Mouse (Mus musculus): ENCODE measurements around the gene Acy3. TPM values are rescaled to one million over a fixed set of nuclear protein-coding genes. Genes with fewer than 3 reads are reported as not detected.

Acy3 gene
- total and polyA plus RNA-seq, 3 experiments, result 5.9 to 12.1 TPM; not detected in 1

- no peak overlapping the region for H3K27ac ChIP-seq (ENCODE audit: control insufficient read depth, low read depth, low read length)
- H3K79me2 ChIP-seq (ENCODE audit: control insufficient read depth, insufficient read depth, low read length, poor library complexity), result no peaks in the 10 kb centered on the region
- TF ChIP-seq NELFE (IDR thresholded peaks at IDR 0.05; ENCODE audit: low read depth, low read length) (no peak), RAD21 (IDR thresholded peaks at IDR 0.05; ENCODE audit: low read depth, low read length) (no peak), SMC3 (IDR thresholded peaks at IDR 0.05; ENCODE audit: low read depth, low read length) (no peak), MYB (IDR thresholded peaks at IDR 0.05; ENCODE audit: low read depth, low read length) (no peak), TCF12 (IDR thresholded peaks at IDR 0.05; ENCODE audit: low read depth, low read length) (no peak), JUND (IDR thresholded peaks at IDR 0.05; ENCODE audit: low read depth, low read length) (no peak), ZNF384 (IDR thresholded peaks at IDR 0.05; ENCODE audit: low read depth, low read length) (no peak)
- peaks cover 0 to 8% of the 10 kb centered on the region in 2 experiments; a peak in 2 of 4 replicates for H3K4me1 ChIP-seq (ENCODE audit: control insufficient read depth in 1 of 2, insufficient read depth in 2 of 2, low read length in 2 of 2)
- no peaks in the 10 kb centered on the region; a peak in 1 of 4 replicates for H3K36me3 ChIP-seq (ENCODE audit: control insufficient read depth in 1 of 2, insufficient read depth in 2 of 2, low read length in 2 of 2)
- no peak overlapping the region for H3K9ac ChIP-seq (ENCODE audit: control insufficient read depth, low read depth, low read length, poor library complexity, severe bottlenecking)
- no peak overlapping the region for H3K4me3 ChIP-seq (ENCODE audit: control insufficient read depth in 1 of 2, insufficient read depth in 1 of 2, low read depth in 2 of 2, low read length in 2 of 2)
- DNase-seq (ENCODE audit: low read depth, low spot score), result no peak
- no peaks in the 10 kb centered on the region; a peak in 1 of 4 replicates for H3K27me3 ChIP-seq (ENCODE audit: control insufficient read depth in 1 of 2, insufficient read depth in 2 of 2, low read length in 2 of 2)
- no peaks in the 10 kb centered on the region for H3K9me3 ChIP-seq (replicated peaks; ENCODE audit: insufficient read depth, low read length)
These were observed 2.7 kb upstream of the Acy3 start for GRCm38 (mm10) chr19:3983527-3984200.

- H3K36me3 ChIP-seq (ENCODE audit: control insufficient read depth in 1 of 2, insufficient read depth in 2 of 2, low read length in 2 of 2), result no peaks in the 10 kb centered on the region; a peak in 1 of 4 replicates
- no peak overlapping the region for H3K4me3 ChIP-seq (ENCODE audit: control insufficient read depth in 1 of 2, insufficient read depth in 1 of 2, low read depth in 2 of 2, low read length in 2 of 2)
- TF ChIP-seq MEF2A (IDR thresholded peaks at IDR 0.05; ENCODE audit: extremely low read depth, insufficient replicate concordance, low read depth, low read length, poor library complexity, severe bottlenecking) (no peak), NRF1 (IDR thresholded peaks at IDR 0.05; ENCODE audit: insufficient read depth, low read depth, low read length, poor library complexity, severe bottlenecking) (no peak), HCFC1 (IDR thresholded peaks at IDR 0.05; ENCODE audit: low read depth, low read length) (no peak), NELFE (IDR thresholded peaks at IDR 0.05; ENCODE audit: low read depth, low read length) (no peak)
- H3K27ac ChIP-seq (ENCODE audit: control insufficient read depth, low read depth, low read length), result no peak overlapping the region
- no peak for DNase-seq (ENCODE audit: low read depth, low spot score)
- no peaks in the 10 kb centered on the region for H3K9me3 ChIP-seq (replicated peaks; ENCODE audit: insufficient read depth, low read length)
- no peaks in the 10 kb centered on the region for H3K79me2 ChIP-seq (ENCODE audit: control insufficient read depth, insufficient read depth, low read length, poor library complexity)
- H3K27me3 ChIP-seq (ENCODE audit: control insufficient read depth in 1 of 2, insufficient read depth in 2 of 2, low read length in 2 of 2), result no peaks in the 10 kb centered on the region; a peak in 1 of 4 replicates
- peaks cover 0 to 8% of the 10 kb centered on the region in 2 experiments; a peak in 2 of 4 replicates for H3K4me1 ChIP-seq (ENCODE audit: control insufficient read depth in 1 of 2, insufficient read depth in 2 of 2, low read length in 2 of 2)
- no peak overlapping the region for H3K9ac ChIP-seq (ENCODE audit: control insufficient read depth, low read depth, low read length, poor library complexity, severe bottlenecking)
These were observed 1.1 kb upstream of the Acy3 start for GRCm38 (mm10) chr19:3985261-3985681.

GRCm38 (mm10) chr19:3988066-3988465, 1.7 kb downstream of the Acy3 start:
- no peak overlapping the region for H3K9ac ChIP-seq (ENCODE audit: control insufficient read depth, low read depth, low read length, poor library complexity, severe bottlenecking)
- no peaks in the 10 kb centered on the region; a peak in 1 of 4 replicates for H3K36me3 ChIP-seq (ENCODE audit: control insufficient read depth in 1 of 2, insufficient read depth in 2 of 2, low read length in 2 of 2)
- DNase-seq (ENCODE audit: low read depth, low spot score), result no peak
- peaks cover 0 to 8% of the 10 kb centered on the region in 2 experiments; a peak in 2 of 4 replicates for H3K4me1 ChIP-seq (ENCODE audit: control insufficient read depth in 1 of 2, insufficient read depth in 2 of 2, low read length in 2 of 2)
- TF ChIP-seq SIN3A (IDR thresholded peaks at IDR 0.05; ENCODE audit: low read length) (no peak), TCF12 (IDR thresholded peaks at IDR 0.05; ENCODE audit: low read depth, low read length) (no peak), MYB (IDR thresholded peaks at IDR 0.05; ENCODE audit: low read depth, low read length) (no peak), MXI1 (IDR thresholded peaks at IDR 0.05; ENCODE audit: low read depth, low read length) (no peak), BHLHE40 (IDR thresholded peaks at IDR 0.05; ENCODE audit: borderline replicate concordance, low read depth, low read length) (no peak), MAZ (IDR thresholded peaks at IDR 0.05; ENCODE audit: low read depth, low read length) (no peak), TBP (IDR thresholded peaks at IDR 0.05; ENCODE audit: low read depth, low read length) (no peak), NRF1 (IDR thresholded peaks at IDR 0.05; ENCODE audit: insufficient read depth, low read depth, low read length, poor library complexity, severe bottlenecking) (no peak), CHD1 (IDR thresholded peaks at IDR 0.05; ENCODE audit: low read depth, low read length) (no peak), POLR2A (IDR thresholded peaks at IDR 0.05; ENCODE audit: control insufficient read depth in 1 of 2, insufficient read depth in 1 of 2, low read depth in 1 of 2, low read length in 2 of 2, poor library complexity in 1 of 2) (no peak), SMC3 (IDR thresholded peaks at IDR 0.05; ENCODE audit: low read depth, low read length) (no peak), CHD2 (IDR thresholded peaks at IDR 0.05; ENCODE audit: low read length) (no peak), MEF2A (IDR thresholded peaks at IDR 0.05; ENCODE audit: extremely low read depth, insufficient replicate concordance, low read depth, low read length, poor library complexity, severe bottlenecking) (no peak), RAD21 (IDR thresholded peaks at IDR 0.05; ENCODE audit: low read depth, low read length) (no peak), USF1 (IDR thresholded peaks at IDR 0.05; ENCODE audit: low read depth, low read length) (no peak), NELFE (IDR thresholded peaks at IDR 0.05; ENCODE audit: low read depth, low read length) (no peak), ETS1 (IDR thresholded peaks at IDR 0.05; ENCODE audit: low read depth, low read length) (no peak)
- H3K27me3 ChIP-seq (ENCODE audit: control insufficient read depth in 1 of 2, insufficient read depth in 2 of 2, low read length in 2 of 2), result peaks cover 0 to 2% of the 10 kb centered on the region in 2 experiments; a peak in 1 of 4 replicates
- no peak overlapping the region for H3K27ac ChIP-seq (ENCODE audit: control insufficient read depth, low read depth, low read length)
- no peaks in the 10 kb centered on the region for H3K79me2 ChIP-seq (ENCODE audit: control insufficient read depth, insufficient read depth, low read length, poor library complexity)
- H3K4me3 ChIP-seq (ENCODE audit: control insufficient read depth in 1 of 2, insufficient read depth in 1 of 2, low read depth in 2 of 2, low read length in 2 of 2), result no peak overlapping the region
- H3K9me3 ChIP-seq (replicated peaks; ENCODE audit: insufficient read depth, low read length), result no peaks in the 10 kb centered on the region

All from MEL (cell line).